In the genomic region with DNA sequence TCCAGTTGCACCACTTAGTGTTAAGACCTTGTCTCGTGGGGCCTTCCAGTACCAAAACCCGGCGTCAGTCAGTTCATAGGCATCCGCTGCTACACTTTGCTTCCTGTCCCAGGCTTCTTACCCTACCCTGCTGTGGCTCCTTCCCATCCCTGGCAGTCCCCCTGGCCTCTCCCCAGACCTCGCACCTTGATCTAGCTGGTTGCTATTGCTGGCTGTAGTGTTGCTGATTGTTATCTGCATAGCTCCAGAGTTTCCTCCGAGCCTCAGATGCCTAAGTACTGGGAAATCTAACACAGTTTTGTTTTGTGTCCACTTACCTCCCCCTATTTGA, we compare ENCODE assay signal across 8 mouse cellular contexts. TPM values are rescaled to one million over a fixed set of nuclear protein-coding genes. Genes with fewer than 3 reads are reported as not detected.
DNase-seq lines count a peak whose midpoint lies in the region; ATAC-seq lines count a peak whose summit lies in the region.

No protein-coding gene starts in this region.

- H3K27ac ChIP-seq in embryonic facial prominence, embryonic 12.5 days = peak overlapping the region; percentile 82; the same call in 1 of the 2 replicates
- peak overlapping the region; percentile 88 for H3K27ac ChIP-seq in liver, embryonic 15.5 days (replicated peaks)
- H3K27ac ChIP-seq in stomach, embryonic 15.5 days = no peak overlapping the region

- no peaks in the 10 kb centered on the region for H3K27me3 ChIP-seq in megakaryocyte, embryonic 14.5 days (replicated peaks)
- no peaks in the 10 kb centered on the region for H3K27me3 ChIP-seq in embryonic facial prominence, embryonic 12.5 days
- H3K27me3 ChIP-seq in liver, embryonic 15.5 days = no peaks in the 10 kb centered on the region
- no peaks in the 10 kb centered on the region for H3K27me3 ChIP-seq in stomach, embryonic 15.5 days (replicated peaks)

- WGBS in embryonic facial prominence, embryonic 12.5 days = 12% methylated on average over 6 of the region's 6 CpGs
- whole genome bisulfite sequencing in liver, embryonic 15.5 days (ENCODE audit: insufficient replicate concordance) = 2% methylated on average over 6 of the region's 6 CpGs
- WGBS in stomach, embryonic 15.5 days = 8% methylated on average over 6 of the region's 6 CpGs

- DNase-seq in induced T-regulatory cell, adult 2 months (ENCODE audit: low read depth) = peak; percentile 58
- DNase-seq in left cerebral cortex, adult 8-10 months (ENCODE audit: low spot score in 2 of 2) = no peak
- DNase-seq in urinary bladder, postnatal 10 days (ENCODE audit: low spot score) = no peak

- peaks cover 71% of the 10 kb centered on the region for H3K4me1 ChIP-seq in megakaryocyte, embryonic 14.5 days
- H3K4me1 ChIP-seq in embryonic facial prominence, embryonic 12.5 days = peaks cover 20% of the 10 kb centered on the region
- peaks cover 42% of the 10 kb centered on the region for H3K4me1 ChIP-seq in liver, embryonic 15.5 days (replicated peaks)
- H3K4me1 ChIP-seq in stomach, embryonic 15.5 days = peaks cover 7% of the 10 kb centered on the region; the same call in 1 of the 2 replicates

- peaks cover 9% of the 10 kb centered on the region for H3K36me3 ChIP-seq in megakaryocyte, embryonic 14.5 days (replicated peaks; ENCODE audit: low read length)
- H3K36me3 ChIP-seq in embryonic facial prominence, embryonic 12.5 days = no peaks in the 10 kb centered on the region
- no peaks in the 10 kb centered on the region for H3K36me3 ChIP-seq in liver, embryonic 15.5 days (replicated peaks)
- H3K36me3 ChIP-seq in stomach, embryonic 15.5 days = no peaks in the 10 kb centered on the region

- H3K4me2 ChIP-seq in embryonic facial prominence, embryonic 12.5 days (replicated peaks) = peak overlapping the region; percentile 92
- H3K4me2 ChIP-seq in liver, embryonic 15.5 days = peak overlapping the region; percentile 97
- peak overlapping the region; percentile 86 for H3K4me2 ChIP-seq in stomach, embryonic 15.5 days

- no peak for ATAC-seq in megakaryocyte, adult 5-6 weeks (ENCODE audit: poor library complexity, severe bottlenecking)
- ATAC-seq in embryonic facial prominence, embryonic 12.5 days (ENCODE audit: insufficient number of reproducible peaks, insufficient read depth, low FRiP score, low TSS enrichment) = no peak
- no peak for ATAC-seq in liver, embryonic 15.5 days (ENCODE audit: insufficient read depth)
- no peak for ATAC-seq in stomach, embryonic 15.5 days (ENCODE audit: insufficient read depth, low FRiP score, low read depth)

- H3K9ac ChIP-seq in embryonic facial prominence, embryonic 12.5 days = peak overlapping the region; percentile 87
- H3K9ac ChIP-seq in liver, embryonic 15.5 days = peak overlapping the region; percentile 91
- peak overlapping the region; percentile 91 for H3K9ac ChIP-seq in stomach, embryonic 15.5 days

- H3K9me3 ChIP-seq in megakaryocyte, embryonic 14.5 days = no peaks in the 10 kb centered on the region
- H3K9me3 ChIP-seq in embryonic facial prominence, embryonic 12.5 days = no peaks in the 10 kb centered on the region
- H3K9me3 ChIP-seq in liver, embryonic 15.5 days (replicated peaks) = no peaks in the 10 kb centered on the region
- H3K9me3 ChIP-seq in stomach, embryonic 15.5 days = no peaks in the 10 kb centered on the region

- H3K4me3 ChIP-seq in megakaryocyte, embryonic 14.5 days (replicated peaks) = peak overlapping the region; percentile 98
- peak overlapping the region; percentile 77 for H3K4me3 ChIP-seq in embryonic facial prominence, embryonic 12.5 days
- peak overlapping the region; percentile 92 for H3K4me3 ChIP-seq in liver, embryonic 15.5 days (replicated peaks)
- peak overlapping the region; percentile 95 for H3K4me3 ChIP-seq in stomach, embryonic 15.5 days (replicated peaks)

RNA-seq across cellular contexts. Expression of gene Atpaf2, which starts 0.2 kb away (rescaled TPM):
- polyA plus RNA-seq in megakaryocyte, embryonic 14.5 days (2012; ENCODE audit: insufficient read depth, low replicate concordance) = 19.4 and 40.7 TPM in 2 replicates
- total RNA-seq in megakaryocyte, adult 5-6 weeks (2015) = 10.1 and 15.6 TPM in 2 replicates
- total RNA-seq in megakaryocyte, adult 5-6 weeks (2017) = 38.2 and 43.3 TPM in 2 replicates
- 48.8 and 51.9 TPM in 2 replicates for polyA plus RNA-seq in embryonic facial prominence, embryonic 12.5 days (2016; fragmentation: Nextera tagmentation; extraction: Ambion mirVana)
- 29.7 and 32.5 TPM in 2 replicates for polyA plus RNA-seq in liver, embryonic 15.5 days (2015; fragmentation: Nextera tagmentation; extraction: Ambion mirVana)
- 48.3 and 53.5 TPM in 2 replicates for polyA plus RNA-seq in stomach, embryonic 15.5 days (2015; fragmentation: Nextera tagmentation; extraction: Ambion mirVana)
- total RNA-seq in left cerebral cortex, adult 8-10 months (2022) = 10 to 100 TPM; 27.7 to 34.3 (median 30.8) TPM

RNA-seq across cellular contexts. Expression of gene Gid4, which starts 1.5 kb away (rescaled TPM):
- 7.1 and 18.8 TPM in 2 replicates for polyA plus RNA-seq in megakaryocyte, embryonic 14.5 days (2012; ENCODE audit: insufficient read depth, low replicate concordance)
- total RNA-seq in megakaryocyte, adult 5-6 weeks (2015) = 9.0 and 11.7 TPM in 2 replicates
- total RNA-seq in megakaryocyte, adult 5-6 weeks (2017) = 9.9 and 12.3 TPM in 2 replicates
- polyA plus RNA-seq in embryonic facial prominence, embryonic 12.5 days (2016; fragmentation: Nextera tagmentation; extraction: Ambion mirVana) = 28.0 and 28.9 TPM in 2 replicates
- 9.4 and 9.7 TPM in 2 replicates for polyA plus RNA-seq in liver, embryonic 15.5 days (2015; fragmentation: Nextera tagmentation; extraction: Ambion mirVana)
- polyA plus RNA-seq in stomach, embryonic 15.5 days (2015; fragmentation: Nextera tagmentation; extraction: Ambion mirVana) = 22.5 and 24.0 TPM in 2 replicates
- 10 to 100 TPM; 45.6 to 53.8 (median 50.3) TPM for total RNA-seq in left cerebral cortex, adult 8-10 months (2022)

RNA-seq across cellular contexts. Expression of gene Drg2, which starts 36.0 kb away (rescaled TPM):
- 36.8 and 100 TPM in 2 replicates for polyA plus RNA-seq in megakaryocyte, embryonic 14.5 days (2012; ENCODE audit: insufficient read depth, low replicate concordance)
- total RNA-seq in megakaryocyte, adult 5-6 weeks (2015) = 19.5 and 21.5 TPM in 2 replicates
- total RNA-seq in megakaryocyte, adult 5-6 weeks (2017) = 35.4 and 47.0 TPM in 2 replicates
- polyA plus RNA-seq in embryonic facial prominence, embryonic 12.5 days (2016; fragmentation: Nextera tagmentation; extraction: Ambion mirVana) = 118 and 122 TPM in 2 replicates
- polyA plus RNA-seq in liver, embryonic 15.5 days (2015; fragmentation: Nextera tagmentation; extraction: Ambion mirVana) = 37.2 and 38.8 TPM in 2 replicates
- 93.5 and 95.1 TPM in 2 replicates for polyA plus RNA-seq in stomach, embryonic 15.5 days (2015; fragmentation: Nextera tagmentation; extraction: Ambion mirVana)
- total RNA-seq in left cerebral cortex, adult 8-10 months (2022) = 10 to 100 TPM; 66.9 to 74.1 (median 69.2) TPM

RNA-seq across cellular contexts. Expression of gene Myo15, which starts 50.7 kb away (rescaled TPM):
- polyA plus RNA-seq in megakaryocyte, embryonic 14.5 days (2012; ENCODE audit: insufficient read depth, low replicate concordance) = not detected in 2 replicates
- 0.07 TPM in 1 of 2 replicates, not detected in the other for total RNA-seq in megakaryocyte, adult 5-6 weeks (2015)
- total RNA-seq in megakaryocyte, adult 5-6 weeks (2017) = 0.07 and 0.69 TPM in 2 replicates
- polyA plus RNA-seq in embryonic facial prominence, embryonic 12.5 days (2016; fragmentation: Nextera tagmentation; extraction: Ambion mirVana) = 0.52 and 0.63 TPM in 2 replicates
- polyA plus RNA-seq in liver, embryonic 15.5 days (2015; fragmentation: Nextera tagmentation; extraction: Ambion mirVana) = 0.25 and 0.32 TPM in 2 replicates
- polyA plus RNA-seq in stomach, embryonic 15.5 days (2015; fragmentation: Nextera tagmentation; extraction: Ambion mirVana) = 0.08 and 0.12 TPM in 2 replicates
- total RNA-seq in left cerebral cortex, adult 8-10 months (2022) = under 1 TPM; 0.06 to 0.21 (median 0.18) TPM
